Mouse (Mus musculus): ENCODE data around the gene A030003K21Rik. TPM values are rescaled to one million over a fixed set of nuclear protein-coding genes. Genes with fewer than 3 reads are reported as not detected.
"Not testable (repeated sequence)": the region's sequence is repeated elsewhere in the genome, so short reads cannot be mapped to it uniquely, and the experiment has no call there.

A030003K21Rik gene
- not detected in 2 replicates for polyA plus RNA-seq (2016; fragmentation: Nextera tagmentation; extraction: Ambion mirVana)

DNA sequence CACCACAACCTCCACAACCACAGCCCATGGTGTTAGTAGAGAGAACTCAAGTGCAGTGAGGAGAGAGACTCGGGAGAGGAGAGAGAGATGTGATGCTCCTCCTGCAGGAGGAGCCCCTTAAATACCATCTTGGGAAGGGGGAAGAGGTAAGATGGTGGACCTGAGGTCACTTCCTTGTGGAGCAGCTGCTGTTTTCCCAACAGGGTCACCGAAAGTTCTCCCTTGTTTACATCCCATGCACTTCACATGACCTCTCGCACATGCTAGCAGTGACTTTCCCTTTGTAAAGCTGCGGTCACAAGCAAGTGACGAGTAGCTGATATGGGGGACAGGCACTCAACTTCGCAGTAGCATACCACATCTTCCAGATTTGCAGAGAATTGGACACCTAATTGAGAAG, at the start of gene A030003K21Rik:
Gene A030003K21Rik (minus strand): TSS at position 94 of the 400 bp plus-strand sequence.
- not testable (repeated sequence) for H3K27ac ChIP-seq (replicated peaks); DNase-seq (ENCODE audit: low spot score); H3K4me3 ChIP-seq; H3K4me1 ChIP-seq; H3K27me3 ChIP-seq (ENCODE audit: low read depth, poor library complexity, severe bottlenecking); H3K36me3 ChIP-seq
- WGBS: no CpG with 5 or more reads among the region's 6 CpGs
- peaks cover 10% of the 10 kb centered on the region; the same call in 1 of the 2 replicates for H3K9me3 ChIP-seq (replicated peaks)

DNA sequence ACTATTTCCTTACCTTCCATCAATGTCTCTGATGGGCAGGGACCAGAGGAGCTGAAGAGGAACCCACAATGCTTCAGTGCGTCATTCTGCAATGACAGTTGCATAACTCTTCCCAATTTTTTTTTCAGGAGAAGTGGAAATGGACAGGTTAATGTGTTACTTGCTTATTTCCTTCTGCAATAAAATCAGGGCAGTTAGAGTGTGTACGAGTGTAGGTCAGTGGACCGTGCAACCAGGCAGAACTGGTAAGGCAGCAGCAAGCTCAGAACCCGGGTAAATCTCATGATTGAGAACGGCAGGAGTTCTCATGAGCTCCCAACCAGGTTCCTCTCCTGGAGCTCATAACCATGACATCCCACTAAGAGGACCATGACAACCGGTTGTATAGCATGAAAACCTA, 48.9 kb upstream of the A030003K21Rik start:
- Histone ChIP-seq H3K27ac (replicated peaks) (no peak overlapping the region), H3K27me3 (ENCODE audit: low read depth, poor library complexity, severe bottlenecking) (no peaks in the 10 kb centered on the region), H3K4me1 (no peaks in the 10 kb centered on the region), H3K9me3 (replicated peaks) (no peaks in the 10 kb centered on the region), H3K4me3 (no peak overlapping the region), H3K36me3 (no peaks in the 10 kb centered on the region)
- 90% methylated on average over 6 of the region's 6 CpGs for WGBS
- no peak for DNase-seq (ENCODE audit: low spot score)

DNA sequence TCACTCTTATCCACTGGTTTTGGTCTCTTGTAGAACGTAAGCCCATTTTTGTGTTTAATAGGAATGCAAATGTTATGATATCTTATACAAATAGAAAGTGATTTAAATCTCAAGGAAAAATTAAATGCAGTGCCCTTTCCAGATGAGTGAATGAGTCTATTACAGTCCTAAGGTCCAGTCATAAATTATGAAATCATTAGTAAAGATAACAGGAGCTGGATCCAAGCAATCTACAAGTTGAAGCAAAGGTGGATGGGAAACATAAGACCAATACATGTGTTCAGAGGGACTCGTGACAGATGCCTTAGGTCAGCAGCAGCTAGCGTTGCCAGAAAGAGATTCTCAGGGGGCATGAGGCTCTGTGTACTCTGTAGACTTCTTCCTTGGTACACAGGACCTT, 48.4 kb upstream of the A030003K21Rik start:
- H3K4me1 ChIP-seq: no peaks in the 10 kb centered on the region
- DNase-seq (ENCODE audit: low spot score): no peak
- no peaks in the 10 kb centered on the region for H3K9me3 ChIP-seq (replicated peaks)
- no peak overlapping the region for H3K4me3 ChIP-seq
- no peaks in the 10 kb centered on the region for H3K36me3 ChIP-seq
- no peaks in the 10 kb centered on the region for H3K27me3 ChIP-seq (ENCODE audit: low read depth, poor library complexity, severe bottlenecking)
- H3K27ac ChIP-seq (replicated peaks): no peak overlapping the region
- whole genome bisulfite sequencing: 90% methylated on average over 3 of the region's 3 CpGs

DNA sequence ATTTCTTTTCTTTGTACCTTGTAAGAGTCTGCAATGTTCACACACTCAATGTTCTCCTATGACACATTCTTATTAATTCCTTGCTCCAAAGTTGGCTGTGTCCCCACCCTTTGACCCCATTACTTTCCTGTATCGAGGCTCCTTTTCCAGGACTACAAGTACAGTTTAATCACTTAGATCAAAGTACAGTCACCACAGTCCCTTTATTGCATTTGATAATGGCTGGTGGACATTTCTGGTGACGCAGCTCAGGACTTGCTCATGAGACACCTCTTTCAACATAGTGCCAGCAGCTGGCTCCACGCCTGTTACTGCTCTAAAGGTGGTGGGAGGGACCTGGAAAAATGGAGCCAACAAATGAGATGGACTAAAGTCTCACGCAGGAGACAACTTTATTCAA, 47.9 kb upstream of the A030003K21Rik start:
- H3K27ac ChIP-seq (replicated peaks): no peak overlapping the region
- H3K36me3 ChIP-seq: no peaks in the 10 kb centered on the region
- no peaks in the 10 kb centered on the region for H3K27me3 ChIP-seq (ENCODE audit: low read depth, poor library complexity, severe bottlenecking)
- H3K4me3 ChIP-seq: no peak overlapping the region
- 84% methylated on average over 4 of the region's 4 CpGs for WGBS
- H3K9me3 ChIP-seq (replicated peaks): no peaks in the 10 kb centered on the region
- no peak for DNase-seq (ENCODE audit: low spot score)
- no peaks in the 10 kb centered on the region for H3K4me1 ChIP-seq

DNA sequence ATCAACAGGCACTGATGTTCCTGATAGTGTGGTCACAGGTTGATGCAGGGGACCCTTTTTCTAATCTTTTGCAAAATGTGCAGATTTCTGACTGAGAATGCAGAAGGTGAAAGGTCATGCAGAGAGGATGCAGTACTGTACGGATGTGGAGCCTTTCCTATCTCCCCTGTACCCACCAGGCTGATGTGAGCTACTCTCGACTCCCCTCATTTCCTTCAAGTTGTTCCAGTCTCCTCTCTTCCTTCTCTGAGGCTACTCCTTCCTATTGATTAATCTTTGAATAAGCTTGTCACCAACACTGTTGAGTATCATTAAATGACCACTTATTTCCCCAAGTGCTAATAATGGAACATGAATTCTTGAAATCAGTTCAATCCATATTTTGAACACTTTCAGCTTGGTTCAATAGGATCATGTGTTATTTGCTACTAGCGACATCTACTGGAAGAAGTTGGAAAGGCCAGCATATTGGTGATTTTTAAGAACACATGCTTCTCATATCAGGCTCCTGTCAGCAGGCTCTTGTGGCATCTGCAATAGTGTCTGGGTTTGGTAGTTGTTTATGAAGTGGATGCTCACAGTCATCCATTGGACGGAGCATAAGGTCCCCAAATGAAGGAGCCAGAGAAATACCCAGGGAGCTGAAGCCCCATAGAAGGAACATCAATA, 44.5 kb upstream of the A030003K21Rik start:
- no peaks in the 10 kb centered on the region for H3K4me1 ChIP-seq
- H3K9me3 ChIP-seq (replicated peaks): peaks cover 11% of the 10 kb centered on the region
- WGBS: 37% methylated on average over 4 of the region's 4 CpGs
- H3K4me3 ChIP-seq: no peak overlapping the region
- H3K27me3 ChIP-seq (ENCODE audit: low read depth, poor library complexity, severe bottlenecking): no peaks in the 10 kb centered on the region
- H3K36me3 ChIP-seq: no peaks in the 10 kb centered on the region
- DNase-seq (ENCODE audit: low spot score): no peak
- no peak overlapping the region for H3K27ac ChIP-seq (replicated peaks)

DNA sequence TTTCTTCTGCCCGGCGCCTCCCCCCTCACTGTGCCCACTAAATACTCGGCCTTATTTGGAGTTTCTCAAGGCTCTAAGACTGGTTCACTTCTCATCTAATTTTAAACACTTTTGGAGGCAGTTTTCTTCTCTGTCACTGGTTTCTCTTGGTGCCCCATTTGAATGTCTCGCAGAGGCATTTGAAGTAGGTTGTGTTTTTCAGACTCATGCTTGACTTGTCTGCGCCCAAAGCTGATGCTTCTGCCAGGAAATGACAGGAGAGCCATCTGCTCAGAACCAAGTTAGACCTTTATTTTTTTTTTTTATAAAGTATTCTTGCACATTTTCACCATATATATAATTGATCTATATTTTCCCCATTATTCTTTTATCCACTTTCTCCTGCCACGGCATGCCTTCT, 43.5 kb upstream of the A030003K21Rik start:
- Histone ChIP-seq H3K4me1 (no peaks in the 10 kb centered on the region), H3K27ac (replicated peaks) (no peak overlapping the region), H3K27me3 (ENCODE audit: low read depth, poor library complexity, severe bottlenecking) (no peaks in the 10 kb centered on the region), H3K9me3 (replicated peaks) (peaks cover 11% of the 10 kb centered on the region), H3K4me3 (no peak overlapping the region), H3K36me3 (no peaks in the 10 kb centered on the region)
- WGBS: 96% methylated on average over 6 of the region's 6 CpGs
- DNase-seq (ENCODE audit: low spot score): no peak

DNA sequence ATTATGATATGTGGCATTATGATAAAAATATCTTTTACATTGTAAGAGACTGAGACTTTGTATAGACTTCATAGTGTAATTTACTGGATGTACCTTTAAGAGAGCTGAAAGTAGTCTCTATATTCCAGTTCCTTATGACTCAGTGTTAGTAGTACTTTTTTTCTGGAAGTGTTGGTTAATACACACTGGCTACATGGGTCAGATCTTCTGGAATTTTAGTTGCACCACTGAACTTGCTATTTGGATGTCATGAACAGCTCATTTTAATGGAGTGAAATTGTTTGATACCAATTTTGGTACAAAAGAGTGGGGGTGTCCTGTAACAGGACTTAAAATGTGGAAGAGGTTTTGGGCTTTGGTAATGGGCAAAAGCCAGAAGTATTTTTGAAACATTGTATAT, 34.7 kb upstream of the A030003K21Rik start:
- DNase-seq (ENCODE audit: low spot score): no peak
- Histone ChIP-seq H3K4me1 (no peaks in the 10 kb centered on the region), H3K27me3 (ENCODE audit: low read depth, poor library complexity, severe bottlenecking) (no peaks in the 10 kb centered on the region), H3K36me3 (no peaks in the 10 kb centered on the region), H3K4me3 (no peak overlapping the region), H3K9me3 (replicated peaks) (no peaks in the 10 kb centered on the region), H3K27ac (replicated peaks) (no peak overlapping the region)

DNA sequence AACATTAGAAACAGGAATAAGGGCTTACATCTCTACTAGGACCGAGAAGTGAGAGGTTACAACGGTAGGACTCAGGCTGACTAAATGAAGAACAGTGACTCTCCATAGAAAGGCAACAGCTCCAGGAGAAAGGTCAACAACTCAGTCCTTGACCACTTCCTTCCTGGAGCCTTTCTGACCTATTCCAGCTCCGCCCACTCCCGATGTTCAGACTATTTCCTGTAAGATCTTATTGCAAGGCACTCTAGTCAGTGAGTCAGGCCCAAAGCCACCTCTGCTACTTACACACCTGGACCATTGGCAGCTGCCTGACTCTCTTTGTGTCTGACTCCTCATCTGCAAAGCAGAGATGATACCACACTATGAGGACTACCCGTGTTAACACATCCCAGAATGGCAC, 32.6 kb upstream of the A030003K21Rik start:
- 88% methylated on average over 5 of the region's 5 CpGs for WGBS

DNA sequence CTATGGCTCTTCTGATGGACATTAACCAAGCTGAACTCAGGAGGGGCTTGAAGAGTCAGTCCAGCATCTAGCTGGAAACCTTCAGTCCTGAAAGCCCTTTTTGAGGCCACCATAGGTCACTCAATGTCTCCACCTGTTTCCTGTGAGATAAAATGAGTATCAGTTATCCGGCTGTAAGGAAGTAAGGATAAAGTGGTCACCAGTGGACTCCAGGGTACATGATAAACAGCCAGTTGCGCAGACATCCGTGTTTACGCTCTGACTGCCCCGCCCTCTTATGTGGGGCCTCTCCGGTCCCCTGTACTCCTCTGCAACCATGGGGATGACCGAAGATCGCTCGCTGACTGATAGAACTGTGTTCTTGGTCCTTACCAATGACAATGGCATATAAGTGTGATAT, 31.2 kb upstream of the A030003K21Rik start:
- H3K9me3 ChIP-seq (replicated peaks): no peaks in the 10 kb centered on the region
- 93% methylated on average over 9 of the region's 9 CpGs for WGBS
- H3K27me3 ChIP-seq (ENCODE audit: low read depth, poor library complexity, severe bottlenecking): no peaks in the 10 kb centered on the region
- H3K4me1 ChIP-seq: peaks cover 9% of the 10 kb centered on the region
- no peaks in the 10 kb centered on the region for H3K36me3 ChIP-seq
- H3K4me3 ChIP-seq: no peak overlapping the region
- no peak for DNase-seq (ENCODE audit: low spot score)
- no peak overlapping the region for H3K27ac ChIP-seq (replicated peaks)

More for the DNA sequence above, 32.6 kb upstream of the A030003K21Rik start:
- no peaks in the 10 kb centered on the region for H3K9me3 ChIP-seq (replicated peaks)
- H3K27ac ChIP-seq (replicated peaks): no peak overlapping the region
- no peak overlapping the region for H3K4me3 ChIP-seq
- H3K36me3 ChIP-seq: no peaks in the 10 kb centered on the region
- no peak for DNase-seq (ENCODE audit: low spot score)
- H3K4me1 ChIP-seq: peaks cover 9% of the 10 kb centered on the region
- H3K27me3 ChIP-seq (ENCODE audit: low read depth, poor library complexity, severe bottlenecking): no peaks in the 10 kb centered on the region

DNA sequence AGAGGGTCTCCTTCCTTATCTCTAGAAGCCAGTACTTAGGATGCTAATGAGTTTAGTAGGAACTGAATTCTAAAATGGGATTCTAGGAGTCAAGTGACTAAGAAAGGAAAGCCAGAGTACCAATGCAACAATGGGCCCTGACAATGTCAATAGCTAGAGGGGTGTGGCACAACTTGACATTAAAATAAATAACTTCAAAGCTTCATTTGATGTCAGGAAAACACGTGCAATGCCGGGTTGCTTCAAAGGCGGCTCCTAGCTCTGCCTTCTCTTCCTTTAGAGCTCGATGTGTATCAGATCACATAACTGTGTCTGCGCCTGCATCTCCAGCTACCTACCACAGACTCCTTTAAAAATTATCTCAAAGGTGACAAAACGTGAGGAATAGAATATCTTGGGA, 30.7 kb upstream of the A030003K21Rik start:
- DNase-seq (ENCODE audit: low spot score): no peak
- H3K4me1 ChIP-seq: peaks cover 9% of the 10 kb centered on the region

DNA sequence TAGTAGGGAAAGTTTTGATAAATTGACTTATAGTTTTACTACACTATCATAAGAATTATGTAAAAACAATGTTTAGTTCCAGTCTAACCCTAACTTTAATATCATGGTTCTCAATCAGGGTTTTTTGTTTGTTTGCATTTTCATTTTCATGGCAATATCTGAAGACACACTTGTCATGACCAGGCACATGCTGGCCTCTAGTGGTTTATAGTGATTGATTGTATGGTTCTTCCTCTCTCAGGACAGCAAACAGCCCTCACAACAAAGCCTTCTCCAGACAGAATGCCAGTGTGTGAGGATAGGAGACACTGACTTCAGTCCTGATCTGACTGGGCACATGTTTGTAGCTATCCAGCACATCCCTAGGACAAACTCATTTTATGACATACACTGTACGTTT, 30.1 kb upstream of the A030003K21Rik start:
- 87% methylated on average over 1 of the region's 1 CpGs for WGBS
- H3K4me1 ChIP-seq: peaks cover 9% of the 10 kb centered on the region
- no peak overlapping the region for H3K27ac ChIP-seq (replicated peaks)
- H3K36me3 ChIP-seq: no peaks in the 10 kb centered on the region
- H3K27me3 ChIP-seq (ENCODE audit: low read depth, poor library complexity, severe bottlenecking): no peaks in the 10 kb centered on the region
- H3K9me3 ChIP-seq (replicated peaks): no peaks in the 10 kb centered on the region
- H3K4me3 ChIP-seq: no peak overlapping the region
- no peak for DNase-seq (ENCODE audit: low spot score)

More for the DNA sequence above, 30.7 kb upstream of the A030003K21Rik start:
- Histone ChIP-seq H3K36me3 (no peaks in the 10 kb centered on the region), H3K9me3 (replicated peaks) (no peaks in the 10 kb centered on the region), H3K27ac (replicated peaks) (no peak overlapping the region), H3K27me3 (ENCODE audit: low read depth, poor library complexity, severe bottlenecking) (no peaks in the 10 kb centered on the region), H3K4me3 (no peak overlapping the region)
- WGBS: 81% methylated on average over 6 of the region's 6 CpGs

DNA sequence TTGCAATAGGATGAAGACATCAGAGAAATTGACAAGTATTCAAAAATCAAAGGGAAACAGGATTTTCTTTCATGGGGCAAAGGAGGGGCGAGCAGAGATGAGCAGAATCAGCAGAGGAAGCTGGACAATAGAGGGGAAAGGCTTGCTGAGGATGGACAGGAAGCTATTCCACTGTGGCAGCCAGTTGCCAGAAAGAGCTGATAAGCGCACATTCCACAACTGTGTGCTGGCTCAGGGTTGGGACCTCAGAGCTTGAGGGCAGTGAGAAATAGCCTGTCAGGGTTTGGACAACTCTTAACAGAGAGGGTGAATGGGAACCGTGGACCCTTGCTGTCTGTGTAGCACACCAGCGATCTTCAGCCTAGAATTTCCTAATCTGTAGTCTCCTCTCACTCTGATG, 28.9 kb upstream of the A030003K21Rik start:
- H3K27ac ChIP-seq (replicated peaks): no peak overlapping the region
- DNase-seq (ENCODE audit: low spot score): no peak
- no peaks in the 10 kb centered on the region for H3K27me3 ChIP-seq (ENCODE audit: low read depth, poor library complexity, severe bottlenecking)
- no peaks in the 10 kb centered on the region for H3K36me3 ChIP-seq
- no peaks in the 10 kb centered on the region for H3K9me3 ChIP-seq (replicated peaks)
- peaks cover 9% of the 10 kb centered on the region for H3K4me1 ChIP-seq
- 66% methylated on average over 4 of the region's 4 CpGs for WGBS
- no peak overlapping the region for H3K4me3 ChIP-seq

DNA sequence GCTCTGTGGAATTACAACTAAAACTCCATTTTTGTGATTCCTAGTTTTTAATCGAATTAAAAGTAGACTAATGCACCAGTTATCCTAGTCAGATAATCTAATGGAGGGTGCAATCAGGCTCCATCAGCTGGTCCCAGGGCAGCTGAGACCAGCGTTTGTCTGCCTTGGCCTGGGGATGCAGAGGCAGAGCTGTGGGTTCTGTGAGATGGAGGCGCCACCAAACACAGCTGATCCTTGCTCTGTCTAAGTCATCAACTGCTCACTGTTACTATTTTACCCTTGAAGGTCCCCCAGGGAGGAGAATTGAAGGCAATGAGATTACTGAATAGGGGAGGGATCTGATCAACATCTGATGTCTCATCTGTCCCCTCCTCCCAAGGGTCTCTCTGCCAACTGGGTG, 23.2 kb upstream of the A030003K21Rik start:
- no peak for DNase-seq (ENCODE audit: low spot score)
- Histone ChIP-seq H3K36me3 (no peaks in the 10 kb centered on the region), H3K27ac (replicated peaks) (no peak overlapping the region), H3K9me3 (replicated peaks) (no peaks in the 10 kb centered on the region), H3K4me3 (no peak overlapping the region), H3K4me1 (no peaks in the 10 kb centered on the region), H3K27me3 (ENCODE audit: low read depth, poor library complexity, severe bottlenecking) (no peaks in the 10 kb centered on the region)
- WGBS: 75% methylated on average over 3 of the region's 3 CpGs

Data from midbrain, embryonic 10.5 days (tissue).